Mouse (Mus musculus) hindbrain, embryonic 11.5 days (tissue): ENCODE data around the gene Apobr. TPM values are rescaled to one million over a fixed set of nuclear protein-coding genes. Genes with fewer than 3 reads are reported as not detected.

Experiments
- ATAC-seq: fragments of 200-750 bp; cut with Nextera tagmentation; 2 replicates; pipeline ENCODE4 v1.8.0; 2017; ENCODE audit warnings: mild to moderate bottlenecking, moderate TSS enrichment, moderate library complexity; ENCODE audit not compliant: low FRiP score
- DNase-seq: peaks from one replicate; pipeline ENCODE4 v3.0.0-alpha.2; 2015; ENCODE audit warnings: low spot score
- H3K27ac ChIP-seq: fragments of 300-500 bp; sonication (generic); 2 replicates; pipeline ENCODE4 v1.5.1; 2014; ENCODE audit warnings: mild to moderate bottlenecking, low read depth, low read length
- H3K27me3 ChIP-seq: fragments of 300-500 bp; sonication (generic); 2 replicates; pipeline ENCODE4 v1.6.1; 2014; ENCODE audit warnings: mild to moderate bottlenecking, low read length, moderate library complexity, mixed read lengths; ENCODE audit not compliant: control insufficient read depth, insufficient read depth
- H3K36me3 ChIP-seq: fragments of 300-500 bp; sonication (generic); 2 replicates; pipeline ENCODE4 v1.6.1; 2014; ENCODE audit warnings: mild to moderate bottlenecking, low read length, moderate library complexity, mixed read lengths; ENCODE audit not compliant: control insufficient read depth, insufficient read depth
- H3K4me1 ChIP-seq: fragments of 300-500 bp; sonication (generic); replicated peaks from 2 replicates; pipeline ENCODE4 v1.6.1; 2014; ENCODE audit warnings: low read length, mixed read lengths; ENCODE audit not compliant: control insufficient read depth, insufficient read depth
- H3K4me2 ChIP-seq: fragments of 300-500 bp; sonication (generic); replicated peaks from 2 replicates; pipeline ENCODE4 v1.6.1; 2014; ENCODE audit warnings: mild to moderate bottlenecking, low read depth, low read length
- H3K4me3 ChIP-seq: fragments of 300-500 bp; sonication (generic); 2 replicates; pipeline ENCODE4 v1.5.1; 2014; ENCODE audit warnings: low read depth, low read length
- H3K9ac ChIP-seq: fragments of 300-500 bp; sonication (generic); 2 replicates; pipeline ENCODE4 v1.6.1; 2014; ENCODE audit warnings: low read depth, low read length
- H3K9me3 ChIP-seq: fragments of 300-500 bp; sonication (generic); 2 replicates; pipeline ENCODE4 v1.6.1; 2016; ENCODE audit warnings: low read length; ENCODE audit not compliant: control insufficient read depth
- WGBS: fragments of 180-500 bp; shearing (Covaris S2); extraction: QIAGEN DNeasy Blood & Tissue Kit; methylation state at CpG from one replicate; pipeline ENCODE4 v1.1.7; 2014; 5-methylcytosine and 5-hydroxymethylcytosine counted together
- polyA plus RNA-seq: library from polyadenylated mRNA; unstranded; fragments of >200 nt; fragmentation: Nextera tagmentation; extraction: Ambion mirVana; gene quantifications from 2 replicates; pipeline ENCODE4 v1.2.1, GENCODE M21; 2014

The Apobr gene
- polyA plus RNA-seq: 0.35 and 0.71 TPM in 2 replicates

DNA sequence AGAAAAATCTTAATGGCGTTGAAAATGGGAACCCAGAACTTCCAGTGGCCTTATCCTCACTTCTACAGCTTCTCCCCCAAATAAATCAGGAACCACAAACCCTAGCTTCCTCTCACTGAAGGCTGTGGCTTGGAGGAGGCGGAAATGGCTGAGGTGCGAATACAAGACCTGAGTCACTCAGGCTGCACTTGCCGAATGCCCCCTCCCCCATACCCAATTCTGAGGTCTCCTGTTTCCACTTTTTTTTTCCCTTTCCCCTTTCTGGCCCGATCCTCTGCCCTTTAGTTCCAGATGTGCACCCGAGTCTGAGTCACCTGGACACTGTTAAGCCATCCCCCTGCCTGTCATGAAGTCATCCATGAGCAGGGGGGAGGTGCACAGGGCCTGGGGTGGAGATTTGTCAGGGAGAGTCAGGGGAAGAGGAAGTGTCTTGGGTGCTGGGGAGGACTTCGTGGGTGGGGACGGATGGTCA, at the start of gene Apobr:
Apobr (plus strand) TSS at position 437 of the 472 bp plus-strand sequence.
- no peak for DNase-seq
- Histone ChIP-seq H3K36me3 (no peaks in the 10 kb centered on the region), H3K9me3 (no peaks in the 10 kb centered on the region), H3K4me3 (peak within 1 kb of the TSS; percentile 57), H3K27me3 (0 out of 2 replicates have a peak, but pooled peaks cover 4% of the 10 kb centered on the region), H3K4me1 (0 out of 2 replicates have a peak, but pooled peaks cover 2% of the 10 kb centered on the region), H3K9ac (0 out of 2 replicates have a peak within 1 kb of the TSS, but pooled peaks have one; percentile 4), H3K4me2 (0 out of 2 replicates have a peak within 1 kb of the TSS, but pooled peaks have one; percentile 78), H3K27ac (no peak within 1 kb of the TSS)
- 84% methylated on average over 8 of the region's 8 CpGs for WGBS
- ATAC-seq: no peak

GRCm38 (mm10) chr7:126535766-126536165, 49.0 kb upstream of the Apobr start:
- Histone ChIP-seq H3K9me3 (no peaks in the 10 kb centered on the region), H3K4me3 (peak overlapping the region; percentile 38), H3K27me3 (peaks cover 12% of the 10 kb centered on the region), H3K4me2 (peak overlapping the region; percentile 72), H3K27ac (no peak overlapping the region), H3K9ac (peak overlapping the region; percentile 75), H3K4me1 (no peaks in the 10 kb centered on the region), H3K36me3 (no peaks in the 10 kb centered on the region)
- WGBS: 2% methylated on average over 28 of the region's 28 CpGs
- DNase-seq (peak; percentile 55), ATAC-seq (no peak)

DNA sequence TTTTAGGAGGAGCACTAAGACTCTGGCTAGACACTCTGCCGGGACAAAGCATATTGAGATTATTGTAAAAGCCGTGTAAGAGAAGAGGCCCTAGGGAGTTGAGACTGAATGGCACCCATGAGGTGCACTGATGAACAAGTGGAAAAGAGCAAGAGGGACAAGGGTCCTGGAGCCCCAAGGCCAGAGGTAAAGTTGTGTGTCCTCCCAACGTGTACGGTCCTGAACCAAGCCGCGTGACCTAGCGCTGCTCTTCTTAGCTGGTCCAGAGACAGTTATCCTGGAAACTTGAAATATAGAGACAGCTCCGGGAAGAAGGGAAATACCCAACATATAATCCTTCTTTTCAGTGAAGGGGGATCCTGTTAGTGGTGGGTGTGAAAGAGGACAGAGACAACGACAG, 48.3 kb upstream of the Apobr start:
- no peaks in the 10 kb centered on the region for H3K36me3 ChIP-seq
- no peaks in the 10 kb centered on the region for H3K9me3 ChIP-seq
- peaks cover 12% of the 10 kb centered on the region for H3K27me3 ChIP-seq
- WGBS: 70% methylated on average over 9 of the region's 9 CpGs
- H3K9ac ChIP-seq: no peak overlapping the region
- peak overlapping the region; percentile 72 for H3K4me2 ChIP-seq
- ATAC-seq: no peak
- peak overlapping the region; percentile 38 for H3K4me3 ChIP-seq
- H3K4me1 ChIP-seq: no peaks in the 10 kb centered on the region
- no peak overlapping the region for H3K27ac ChIP-seq
- no peak for DNase-seq

DNA sequence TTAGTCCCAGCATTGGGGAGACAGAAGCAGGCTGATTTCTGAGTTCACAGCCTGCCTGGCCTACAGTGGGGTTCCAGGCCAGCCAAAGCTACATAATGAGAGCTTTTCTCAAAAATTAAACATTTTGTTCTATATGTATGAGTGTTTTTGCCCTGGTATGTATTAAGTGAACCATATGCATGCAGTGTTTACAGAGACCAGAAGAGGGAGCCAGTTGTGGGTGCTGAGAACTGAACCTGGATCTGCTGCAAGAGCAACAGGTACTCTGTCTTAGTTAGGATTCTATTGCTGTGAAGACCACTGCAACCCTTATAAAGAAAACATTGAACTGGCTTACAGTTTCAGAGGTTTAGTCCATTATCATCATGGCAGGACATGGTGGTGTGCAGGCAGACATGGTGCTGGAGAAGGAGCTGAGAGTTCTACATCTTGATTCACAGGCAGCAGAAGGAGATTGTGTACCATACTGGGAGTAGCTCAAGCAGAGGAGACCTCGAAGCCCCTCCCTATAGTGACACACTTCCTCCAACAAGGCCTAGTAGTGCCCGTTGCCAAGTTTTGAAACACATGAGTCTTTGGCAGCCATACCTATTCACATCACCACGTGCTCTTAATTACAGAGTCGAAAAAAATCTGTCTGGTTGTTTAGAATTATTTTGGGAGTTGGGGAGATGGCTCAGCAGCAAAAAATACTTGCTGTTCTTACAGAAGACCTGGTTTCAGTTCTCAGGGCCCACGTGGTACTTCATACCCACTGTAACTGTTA, 46.7 kb upstream of the Apobr start:
- H3K4me2 ChIP-seq: no peak overlapping the region
- no peaks in the 10 kb centered on the region for H3K4me1 ChIP-seq
- no peak for ATAC-seq
- H3K27me3 ChIP-seq: peaks cover 12% of the 10 kb centered on the region
- H3K9ac ChIP-seq: no peak overlapping the region
- H3K27ac ChIP-seq: no peak overlapping the region
- H3K36me3 ChIP-seq: no peaks in the 10 kb centered on the region
- H3K9me3 ChIP-seq: no peaks in the 10 kb centered on the region
- no peak overlapping the region for H3K4me3 ChIP-seq
- DNase-seq: peak; percentile 56
- WGBS: 75% methylated on average over 5 of the region's 5 CpGs

GRCm38 (mm10) chr7:126541661-126542060, 43.1 kb upstream of the Apobr start:
- H3K27ac ChIP-seq: no peak overlapping the region
- H3K4me2 ChIP-seq: no peak overlapping the region
- ATAC-seq (no peak), DNase-seq (no peak)
- H3K4me3 ChIP-seq: no peak overlapping the region
- H3K9me3 ChIP-seq: no peaks in the 10 kb centered on the region
- 82% methylated on average over 1 of the region's 1 CpGs for WGBS
- H3K36me3 ChIP-seq: 0 out of 2 replicates have a peak, but pooled peaks cover 6% of the 10 kb centered on the region
- no peaks in the 10 kb centered on the region for H3K4me1 ChIP-seq
- no peak overlapping the region for H3K9ac ChIP-seq
- H3K27me3 ChIP-seq: peaks cover 4% of the 10 kb centered on the region

- H3K9me3 ChIP-seq: no peaks in the 10 kb centered on the region
- WGBS: 94% methylated on average over 2 of the region's 2 CpGs
- no peak for ATAC-seq
- peaks cover 25% of the 10 kb centered on the region for H3K36me3 ChIP-seq
- H3K27me3 ChIP-seq: no peaks in the 10 kb centered on the region
- no peak overlapping the region for H3K4me3 ChIP-seq
- no peak overlapping the region for H3K4me2 ChIP-seq
- no peak overlapping the region for H3K9ac ChIP-seq
- H3K4me1 ChIP-seq: no peaks in the 10 kb centered on the region
- no peak overlapping the region for H3K27ac ChIP-seq
- no peak for DNase-seq
Observed at GRCm38 (mm10) chr7:126545631-126546030, 39.1 kb upstream of the Apobr start.

GRCm38 (mm10) chr7:126554796-126555195, 29.9 kb upstream of the Apobr start:
- Histone ChIP-seq H3K27ac (no peak overlapping the region), H3K4me2 (no peak overlapping the region), H3K4me3 (no peak overlapping the region), H3K9me3 (no peaks in the 10 kb centered on the region), H3K9ac (no peak overlapping the region), H3K27me3 (no peaks in the 10 kb centered on the region), H3K4me1 (no peaks in the 10 kb centered on the region), H3K36me3 (peaks cover 37% of the 10 kb centered on the region)
- WGBS: 92% methylated on average over 1 of the region's 1 CpGs
- no peak for DNase-seq
- no peak for ATAC-seq

DNA sequence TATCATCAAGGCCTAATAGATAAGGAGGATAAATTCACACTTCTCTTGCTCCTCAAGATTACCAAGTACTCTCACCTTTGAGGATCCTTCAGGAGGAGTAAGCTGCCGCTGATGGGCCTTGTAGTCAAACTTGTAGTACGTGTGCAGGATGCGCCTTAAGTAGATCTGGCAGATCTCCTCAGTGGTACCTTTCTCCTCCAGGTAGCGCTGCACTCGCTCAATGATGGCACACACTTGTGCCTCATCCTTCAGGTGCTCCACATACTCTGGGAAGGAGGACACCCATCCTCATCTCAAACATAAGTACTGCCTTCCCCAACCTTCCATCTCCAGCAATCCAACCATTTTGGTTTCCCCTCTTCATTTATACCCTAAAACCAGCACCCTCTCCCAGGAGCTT, 28.1 kb upstream of the Apobr start:
- DNase-seq (no peak), ATAC-seq (no peak)
- H3K9ac ChIP-seq: no peak overlapping the region
- 96% methylated on average over 5 of the region's 5 CpGs for WGBS
- H3K9me3 ChIP-seq: no peaks in the 10 kb centered on the region
- no peak overlapping the region for H3K27ac ChIP-seq
- no peak overlapping the region for H3K4me3 ChIP-seq
- no peak overlapping the region for H3K4me2 ChIP-seq
- H3K36me3 ChIP-seq: peaks cover 33% of the 10 kb centered on the region
- no peaks in the 10 kb centered on the region for H3K27me3 ChIP-seq
- no peaks in the 10 kb centered on the region for H3K4me1 ChIP-seq

- DNase-seq (no peak), ATAC-seq (no peak)
- peaks cover 14% of the 10 kb centered on the region for H3K36me3 ChIP-seq
- H3K9me3 ChIP-seq: no peaks in the 10 kb centered on the region
- H3K27me3 ChIP-seq: no peaks in the 10 kb centered on the region
- under 1% methylated on average over 27 of the region's 28 CpGs for WGBS
- no peaks in the 10 kb centered on the region for H3K4me1 ChIP-seq
- peak overlapping the region; percentile 52 for H3K4me2 ChIP-seq
- peak overlapping the region; percentile 62; the same call in 1 of the 2 replicates for H3K27ac ChIP-seq
- peak overlapping the region; percentile 98 for H3K4me3 ChIP-seq
- H3K9ac ChIP-seq: peak overlapping the region; percentile 91
Observed at GRCm38 (mm10) chr7:126565693-126566092, 19.0 kb upstream of the Apobr start.
